Mouse (Mus musculus) layer of hippocampus, adult 8-10 months (tissue): ENCODE results near the gene Sclt1. TPM values are rescaled to one million over a fixed set of nuclear protein-coding genes. Genes with fewer than 3 reads are reported as not detected.

Source experiments
- DNase-seq, 2 experiments: peaks; one replicate each; pipeline ENCODE4 v3.0.0; 2022; ENCODE audit warnings: low spot score in 2 of 2
- total RNA-seq, 4 experiments: library from RNA; stranded (reverse); gene quantifications; 2 replicates each; pipeline ENCODE4 v1.2.4; 2022

Sclt1 gene
- total RNA-seq, 4 experiments from 2014 or later, result 15.2 to 20.5 (median 16.8) TPM

DNA sequence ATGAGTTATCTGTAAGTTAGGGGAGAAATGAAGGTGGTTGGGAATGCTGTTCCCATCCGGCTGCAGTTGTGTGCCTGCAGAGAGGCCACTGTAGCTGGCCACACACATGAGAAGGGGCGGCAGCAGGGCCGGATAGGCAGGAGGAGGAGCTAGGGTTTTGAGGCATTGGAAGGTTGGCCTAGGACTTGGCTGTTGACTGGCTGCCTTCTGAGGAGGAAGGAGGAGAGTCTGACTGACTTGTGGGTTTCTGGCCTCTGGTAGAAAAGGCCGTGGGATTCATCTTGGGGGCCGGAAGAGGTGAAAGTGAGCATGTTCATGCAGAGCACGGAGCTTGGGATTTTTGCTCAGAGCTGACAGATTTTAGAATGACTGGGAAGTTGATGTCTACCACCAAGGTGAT lies 154.7 kb downstream of the Sclt1 start:
- no peak for DNase-seq

- no peak for DNase-seq
Observed at GRCm38 (mm10) chr3:41586917-41587316, 155.4 kb downstream of the Sclt1 start.

DNA sequence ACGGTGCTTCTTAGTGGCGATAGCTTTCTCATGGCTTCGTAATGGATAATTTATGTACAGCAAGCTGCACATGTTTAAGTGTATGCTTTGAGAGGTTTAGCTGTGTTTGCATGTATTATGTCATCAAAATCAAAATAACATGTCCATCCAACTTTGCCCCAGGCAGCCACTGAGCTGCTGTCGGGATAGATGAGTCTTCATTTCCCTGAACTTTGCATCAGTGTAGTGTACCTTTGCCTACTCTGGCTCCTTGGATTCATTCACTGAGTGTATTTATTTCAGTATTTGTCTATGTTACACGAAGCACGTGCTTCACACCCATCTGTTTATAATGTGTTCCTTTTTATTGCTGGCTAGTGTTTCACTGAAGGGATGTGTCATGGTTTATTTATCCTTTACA lies 156.0 kb downstream of the Sclt1 start:
- no peak for DNase-seq

GRCm38 (mm10) chr3:41585548-41585947 lies 156.8 kb downstream of the Sclt1 start:
- no peak for DNase-seq

DNA sequence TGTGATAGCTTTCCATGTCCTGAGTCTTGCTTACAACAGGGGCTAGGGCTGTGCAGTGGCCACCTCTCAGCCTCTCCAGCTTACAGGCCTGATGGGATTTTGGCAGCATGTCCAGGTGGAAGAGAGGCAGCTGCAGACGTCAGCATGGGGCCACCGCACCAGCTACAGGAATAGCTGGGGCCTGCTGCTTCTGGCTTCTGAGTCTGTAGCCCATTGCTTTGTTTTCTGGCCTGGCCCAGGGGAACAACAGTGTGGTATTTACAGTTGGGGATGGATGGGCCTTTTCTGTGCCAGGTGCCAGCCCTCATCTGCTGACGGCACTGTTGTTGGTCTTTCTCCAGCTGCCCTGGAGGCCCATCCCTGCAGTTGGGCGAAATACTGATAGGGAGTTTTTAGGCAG lies 158.7 kb downstream of the Sclt1 start:
- DNase-seq, result no peak

GRCm38 (mm10) chr3:41583092-41583491 lies 159.2 kb downstream of the Sclt1 start:
- no peak for DNase-seq

GRCm38 (mm10) chr3:41582256-41582655 lies 160.1 kb downstream of the Sclt1 start:
- DNase-seq, result no peak

GRCm38 (mm10) chr3:41581436-41581835 lies 160.9 kb downstream of the Sclt1 start:
- no peak for DNase-seq

DNA sequence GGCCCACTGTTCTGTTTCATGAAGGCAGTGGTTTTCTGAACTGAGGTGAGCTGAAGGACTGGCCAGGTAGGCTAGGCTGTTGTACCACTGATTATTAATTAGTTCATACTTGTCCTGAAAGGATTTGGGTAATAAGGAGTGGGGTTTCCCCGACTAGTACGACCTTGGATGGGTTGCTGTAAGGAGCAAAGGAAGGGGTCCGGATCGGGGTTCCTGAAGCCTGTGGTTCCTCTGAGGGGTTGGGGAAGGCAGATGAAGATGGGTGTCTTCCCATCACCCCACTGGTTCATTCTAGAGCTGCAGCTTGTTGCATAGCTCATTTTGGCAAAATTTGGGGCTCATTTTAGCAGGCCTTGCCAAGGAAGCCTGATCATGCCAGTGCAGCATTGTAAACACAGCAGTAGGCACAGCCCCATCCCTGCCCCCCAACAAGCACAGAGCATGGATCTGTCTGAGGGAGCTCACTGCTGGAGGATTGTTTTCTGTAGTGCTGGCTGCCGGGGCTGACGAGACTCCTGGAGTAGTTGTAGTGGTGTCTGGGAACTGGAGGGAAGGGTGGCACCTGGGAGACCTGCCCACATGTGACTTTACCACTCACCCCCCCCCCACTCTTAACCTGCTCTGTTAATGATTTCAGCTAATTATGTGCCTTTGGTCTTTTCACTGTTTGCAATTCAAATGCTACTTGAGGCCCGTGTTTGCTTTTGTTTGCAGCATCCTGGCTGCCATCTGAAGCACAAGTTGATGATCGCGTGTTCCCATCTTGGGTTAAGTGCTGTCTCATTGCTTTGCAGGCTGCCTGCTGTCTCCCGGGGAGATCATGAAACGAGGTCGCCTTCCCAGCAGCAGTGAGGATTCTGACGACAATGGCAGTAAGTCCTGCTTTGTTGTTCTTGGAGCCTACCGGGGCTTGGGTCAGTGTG lies 161.7 kb downstream of the Sclt1 start:
- DNase-seq, result peak; percentile 55 to 64

DNA sequence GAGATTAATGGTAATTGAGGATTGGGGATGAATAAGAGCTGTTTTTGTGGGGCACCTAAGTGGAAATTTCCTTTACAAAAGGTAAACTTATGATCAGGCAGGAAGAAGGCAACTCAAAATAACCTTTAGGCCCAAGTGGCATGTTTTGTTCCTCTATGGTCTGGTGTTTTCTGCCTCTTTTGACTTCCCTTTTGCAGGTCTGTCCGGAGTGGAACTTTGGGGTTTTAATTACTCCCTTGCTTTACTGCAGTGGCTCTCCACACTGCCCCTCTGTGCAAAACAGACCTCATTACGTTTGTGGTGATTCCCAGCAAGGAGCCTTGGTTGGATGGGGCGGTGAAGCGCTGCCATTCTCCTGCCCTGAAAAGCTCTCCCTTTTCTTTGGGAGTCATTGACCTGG lies 162.4 kb downstream of the Sclt1 start:
- no peak for DNase-seq

GRCm38 (mm10) chr3:41577240-41577639 lies 165.1 kb downstream of the Sclt1 start:
- no peak for DNase-seq

Other genes starting within 250 kb of the Sclt1 start
- 10 to 100 TPM; 32.3 to 41.8 (median 37.1) TPM for gene Jade1, start 186.8 kb downstream of the Sclt1 start, total RNA-seq
- gene D3Ertd751e, start 97 bp upstream of the Sclt1 start, total RNA-seq, result 10 to 100 TPM in 3 of 4 experiments, 1 to 10 TPM in 1; 9.7 to 14.2 (median 11.9) TPM